Mouse (Mus musculus) hindbrain, postnatal 0 days (tissue): ENCODE measurements around the gene Ispd. TPM values are rescaled to one million over a fixed set of nuclear protein-coding genes. Genes with fewer than 3 reads are reported as not detected.

Experiments used
- ATAC-seq: fragments of 200-750 bp; cut with Nextera tagmentation; 2 replicates; pipeline ENCODE4 v1.8.0; 2017; ENCODE audit warnings: mild to moderate bottlenecking, moderate TSS enrichment, moderate library complexity
- DNase-seq: peaks from one replicate; pipeline ENCODE4 v3.0.0-alpha.2; 2015; ENCODE audit warnings: low spot score
- H3K27ac ChIP-seq: fragments of 300-500 bp; sonication (generic); 2 replicates; pipeline ENCODE4 v1.5.1; 2014; ENCODE audit warnings: mild to moderate bottlenecking
- H3K27me3 ChIP-seq: fragments of 300-500 bp; sonication (generic); 2 replicates; pipeline ENCODE4 v1.6.1; 2014; ENCODE audit warnings: low read length, mixed read lengths; ENCODE audit not compliant: insufficient read depth
- H3K36me3 ChIP-seq: fragments of 300-500 bp; sonication (generic); 2 replicates; pipeline ENCODE4 v1.6.1; 2014; ENCODE audit warnings: low read length, mixed read lengths; ENCODE audit not compliant: insufficient read depth
- H3K4me1 ChIP-seq: fragments of 300-500 bp; sonication (generic); 2 replicates; pipeline ENCODE4 v1.6.1; 2014; ENCODE audit warnings: antibody characterized with exemption, low read length, mixed read lengths; ENCODE audit not compliant: insufficient read depth
- H3K4me2 ChIP-seq: fragments of 300-500 bp; sonication (generic); 2 replicates; pipeline ENCODE4 v1.6.1; 2014; ENCODE audit warnings: low read depth, mild to moderate bottlenecking, low read length, moderate library complexity, mixed read lengths
- H3K4me3 ChIP-seq: fragments of 300-500 bp; sonication (generic); 2 replicates; pipeline ENCODE4 v1.5.1; 2014; ENCODE audit warnings: low read length
- H3K9ac ChIP-seq: fragments of 300-500 bp; sonication (generic); replicated peaks from 2 replicates; pipeline ENCODE4 v1.6.1; 2014; ENCODE audit warnings: mild to moderate bottlenecking, low read length, moderate library complexity, mixed read lengths
- H3K9me3 ChIP-seq: fragments of 300-500 bp; sonication (generic); 2 replicates; pipeline ENCODE4 v1.6.1; 2016; ENCODE audit warnings: low read length, mixed read lengths
- CTCF ChIP-seq: IDR thresholded peaks from 2 replicates; pipeline ENCODE4 v1.5.1; 2016; ENCODE audit warnings: antibody characterized with exemption, control low read depth, low read depth
- WGBS: fragments of 180-500 bp; shearing (Covaris S2); extraction: QIAGEN DNeasy Blood & Tissue Kit; methylation state at CpG from one replicate; pipeline ENCODE4 v1.1.7; 2014; 5-methylcytosine and 5-hydroxymethylcytosine counted together
- polyA plus RNA-seq: library from polyadenylated mRNA; unstranded; fragments of >200 nt; fragmentation: Nextera tagmentation; extraction: Ambion mirVana; gene quantifications from 2 replicates; pipeline ENCODE4 v1.2.1, GENCODE M21; 2015
- total RNA-seq: library from RNA; depleted of rRNA; stranded (reverse); fragments of >200 nt; gene quantifications from 2 replicates; pipeline ENCODE4 v1.2.3, GENCODE M21; 2014

Gene Ispd
- total and polyA plus RNA-seq, 2 experiments from 2014 or later: 7.6 to 13.3 TPM

DNA sequence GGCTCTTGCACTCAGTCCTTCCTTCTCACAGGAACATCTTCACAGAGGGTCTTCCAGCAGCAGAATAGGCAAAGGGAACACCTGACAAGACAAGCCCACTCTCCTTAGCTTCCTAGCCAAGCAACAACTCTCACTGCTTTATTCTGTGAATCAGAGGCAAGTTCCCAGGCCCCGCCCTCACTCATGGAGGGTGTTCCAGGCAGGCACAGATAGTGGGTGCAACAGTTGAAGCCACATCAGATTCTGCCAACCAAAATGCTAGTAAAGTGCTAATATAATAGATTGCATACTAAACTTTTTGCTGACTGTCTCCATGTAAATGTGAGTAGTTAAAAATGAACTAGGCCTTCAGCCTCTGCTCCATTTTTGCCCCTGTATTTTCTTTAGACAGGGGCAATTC is 173.4 kb downstream of the Ispd start:
- Histone ChIP-seq H3K4me3 (no peak overlapping the region), H3K9ac (no peak overlapping the region), H3K4me1 (no peaks in the 10 kb centered on the region), H3K4me2 (no peak overlapping the region), H3K36me3 (no peaks in the 10 kb centered on the region), H3K27ac (no peak overlapping the region), H3K27me3 (no peaks in the 10 kb centered on the region), H3K9me3 (no peaks in the 10 kb centered on the region)
- 96% methylated on average over 1 of the region's 1 CpGs for WGBS
- no peak for TF ChIP-seq CTCF
- ATAC-seq: no peak
- no peak for DNase-seq

GRCm38 (mm10) chr12:36564146-36564545 is 182.9 kb downstream of the Ispd start:
- Histone ChIP-seq H3K27ac (no peak overlapping the region), H3K4me1 (no peaks in the 10 kb centered on the region), H3K4me2 (no peak overlapping the region), H3K4me3 (no peak overlapping the region), H3K27me3 (no peaks in the 10 kb centered on the region), H3K9me3 (no peaks in the 10 kb centered on the region), H3K9ac (no peak overlapping the region), H3K36me3 (no peaks in the 10 kb centered on the region)
- DNase-seq: peak; percentile 16
- TF ChIP-seq CTCF: no peak
- 35% methylated on average over 2 of the region's 2 CpGs for WGBS
- ATAC-seq: no peak

GRCm38 (mm10) chr12:36566974-36567373 is 185.7 kb downstream of the Ispd start:
- Histone ChIP-seq H3K27ac (no peak overlapping the region), H3K36me3 (no peaks in the 10 kb centered on the region), H3K9ac (no peak overlapping the region), H3K4me3 (no peak overlapping the region), H3K27me3 (no peaks in the 10 kb centered on the region), H3K4me2 (no peak overlapping the region), H3K4me1 (no peaks in the 10 kb centered on the region), H3K9me3 (no peaks in the 10 kb centered on the region)
- WGBS: 85% methylated on average over 1 of the region's 1 CpGs
- no peak for TF ChIP-seq CTCF
- DNase-seq (no peak), ATAC-seq (no peak)

DNA sequence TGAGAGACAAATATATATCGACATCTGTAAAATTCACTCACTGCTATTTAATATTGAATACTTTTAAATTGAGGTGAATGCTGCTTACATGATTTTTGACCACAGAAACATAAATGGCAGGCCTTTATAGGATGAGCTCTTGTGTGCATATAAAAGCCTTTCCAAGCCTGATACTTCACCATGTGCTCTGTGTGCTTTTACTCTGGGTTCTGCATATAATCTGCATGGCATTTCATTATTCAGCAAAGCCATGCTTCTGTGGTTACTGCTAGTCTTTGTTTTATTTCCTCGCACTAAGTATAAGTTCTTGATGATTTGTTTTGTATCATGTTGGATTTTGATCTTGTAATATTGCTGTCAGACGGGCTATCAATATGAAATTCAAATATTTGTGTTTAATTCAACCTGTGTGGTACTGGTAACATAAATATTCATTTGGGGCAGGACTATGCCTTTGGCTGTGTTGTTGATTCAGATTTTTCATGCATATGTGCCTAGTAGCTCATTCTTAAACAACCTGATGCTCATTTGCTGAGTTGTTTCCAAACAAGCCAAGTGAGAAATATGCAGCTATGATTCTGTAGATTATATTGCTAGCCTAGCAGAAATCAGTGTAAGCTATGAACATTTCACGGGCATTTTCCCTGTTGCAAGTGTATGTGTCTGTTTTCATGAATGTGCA is 189.3 kb downstream of the Ispd start:
- no peaks in the 10 kb centered on the region for H3K36me3 ChIP-seq
- no peaks in the 10 kb centered on the region for H3K9me3 ChIP-seq
- H3K4me2 ChIP-seq: no peak overlapping the region
- ATAC-seq (no peak), DNase-seq (no peak)
- no peak overlapping the region for H3K9ac ChIP-seq
- no peak overlapping the region for H3K4me3 ChIP-seq
- no peak for TF ChIP-seq CTCF
- 88% methylated on average over 4 of the region's 4 CpGs for WGBS
- no peaks in the 10 kb centered on the region for H3K27me3 ChIP-seq
- H3K27ac ChIP-seq: no peak overlapping the region
- no peaks in the 10 kb centered on the region for H3K4me1 ChIP-seq

DNA sequence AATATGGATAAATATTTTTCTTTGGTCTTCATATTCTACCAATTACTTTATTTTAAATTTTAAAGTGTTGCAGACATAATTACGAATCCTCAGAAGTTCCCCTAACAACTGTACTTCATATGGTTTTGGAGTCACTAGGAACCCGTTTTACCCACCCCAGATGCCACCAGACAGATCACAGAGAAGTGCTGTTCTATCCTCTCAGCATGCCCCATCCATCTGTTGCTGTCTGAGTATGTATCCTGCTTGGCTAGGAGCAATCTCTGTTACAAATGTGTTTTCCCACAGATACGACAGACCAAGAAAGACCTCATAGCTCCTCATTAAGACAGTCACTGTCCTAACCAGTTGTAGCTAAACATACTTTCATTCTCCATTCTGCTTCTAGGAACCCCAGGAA is 203.6 kb downstream of the Ispd start:
- no peak for DNase-seq
- Histone ChIP-seq H3K36me3 (no peaks in the 10 kb centered on the region), H3K9me3 (no peaks in the 10 kb centered on the region), H3K27ac (no peak overlapping the region), H3K27me3 (no peaks in the 10 kb centered on the region), H3K4me2 (no peak overlapping the region), H3K9ac (no peak overlapping the region), H3K4me1 (no peaks in the 10 kb centered on the region), H3K4me3 (no peak overlapping the region)
- TF ChIP-seq CTCF: no peak
- 68% methylated on average over 3 of the region's 3 CpGs for WGBS
- ATAC-seq: no peak

DNA sequence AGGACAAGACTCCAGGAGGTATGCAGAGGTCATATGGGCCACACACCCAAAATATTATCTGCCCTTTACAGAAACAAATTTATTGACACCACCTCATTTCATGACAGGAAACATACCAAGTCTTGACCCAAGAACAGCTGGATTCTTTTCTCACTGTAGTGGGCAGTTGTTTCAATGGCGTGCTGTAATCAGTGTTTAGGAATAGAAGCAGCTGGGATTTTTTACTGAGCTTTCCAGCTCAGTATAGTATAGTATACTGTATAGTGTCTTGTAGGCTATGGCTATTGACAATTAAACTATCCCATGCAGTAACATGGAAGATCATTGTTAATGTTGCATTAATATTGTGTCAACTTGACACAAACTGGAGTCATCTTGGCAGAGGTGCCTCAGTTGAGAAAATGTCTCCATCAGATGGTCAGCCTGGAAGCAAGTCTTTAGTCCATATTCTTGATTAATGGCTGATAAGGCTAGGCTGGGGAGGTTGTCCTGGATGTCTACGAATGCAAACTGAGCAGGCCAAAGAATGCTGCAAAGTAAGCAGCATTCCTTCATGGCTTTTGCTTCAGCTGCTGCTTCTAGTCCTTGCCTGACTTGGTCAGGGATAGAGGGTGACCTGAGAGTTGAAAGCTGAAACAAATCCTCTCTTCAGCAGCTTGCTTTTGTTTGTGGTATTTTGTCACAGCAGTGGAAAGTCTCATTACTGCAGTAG is 216.4 kb downstream of the Ispd start:
- 83% methylated on average over 2 of the region's 2 CpGs for WGBS
- DNase-seq (no peak), ATAC-seq (no peak)
- no peak overlapping the region for H3K4me2 ChIP-seq
- no peak overlapping the region for H3K4me3 ChIP-seq
- TF ChIP-seq CTCF: no peak
- H3K27me3 ChIP-seq: no peaks in the 10 kb centered on the region
- no peaks in the 10 kb centered on the region for H3K9me3 ChIP-seq
- no peaks in the 10 kb centered on the region for H3K36me3 ChIP-seq
- no peaks in the 10 kb centered on the region for H3K4me1 ChIP-seq
- H3K9ac ChIP-seq: no peak overlapping the region
- H3K27ac ChIP-seq: no peak overlapping the region
